Mouse (Mus musculus): ENCODE measurements around the gene Pgf. TPM values are rescaled to one million over a fixed set of nuclear protein-coding genes. Genes with fewer than 3 reads are reported as not detected.
A peak's percentile ranks its signal among the peaks of the same experiment; 100 is the strongest.

Pgf gene
- polyA plus RNA-seq (2015; fragmentation: Nextera tagmentation; extraction: Ambion mirVana), result 16.9 and 18.4 TPM in 2 replicates

DNA sequence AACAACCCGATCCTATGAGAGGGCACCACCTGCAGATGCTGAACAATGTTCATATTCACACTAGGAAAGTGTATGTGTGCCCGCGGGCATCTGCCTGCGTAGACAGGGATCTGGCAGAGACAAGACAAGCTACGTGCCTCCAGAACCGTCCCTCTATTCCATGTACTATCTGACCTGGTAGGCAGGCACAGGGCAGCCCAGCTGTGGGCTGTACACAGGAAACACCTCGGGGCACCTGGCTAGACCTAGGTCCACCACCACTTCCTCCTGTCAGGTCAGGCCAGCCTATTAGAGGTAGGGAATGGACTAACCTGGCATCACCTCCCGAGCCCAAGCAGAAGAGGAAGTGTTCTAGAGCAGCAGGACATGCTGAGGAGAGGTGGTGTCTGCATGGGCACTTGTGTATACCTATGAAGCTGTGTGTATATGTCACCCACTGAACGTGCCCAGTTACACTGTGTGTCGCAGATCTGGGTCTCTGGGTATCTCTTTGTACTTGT, at the start of gene Pgf:
Pgf (minus strand) TSS at position 51 of the 500 bp plus-strand sequence.
- H3K4me3 ChIP-seq (ENCODE audit: low read length), result peak within 1 kb of the TSS; percentile 38
- no peak for ATAC-seq (ENCODE audit: low FRiP score, low TSS enrichment)
- peaks cover 42% of the 10 kb centered on the region for H3K4me1 ChIP-seq (ENCODE audit: insufficient read depth, low read length)
- H3K36me3 ChIP-seq (ENCODE audit: insufficient read depth, low read length), result no peaks in the 10 kb centered on the region
- peak within 1 kb of the TSS; percentile 42 for H3K9ac ChIP-seq (replicated peaks; ENCODE audit: low read length)
- peak within 1 kb of the TSS; percentile 53 for H3K4me2 ChIP-seq (replicated peaks; ENCODE audit: low read depth, low read length)
- 74% methylated on average over 10 of the region's 10 CpGs for WGBS
- H3K27me3 ChIP-seq (ENCODE audit: insufficient read depth, low read length), result peaks cover 3% of the 10 kb centered on the region; the same call in 1 of the 2 replicates
- H3K27ac ChIP-seq (ENCODE audit: low read length), result peak within 1 kb of the TSS; percentile 8
- H3K9me3 ChIP-seq (ENCODE audit: low read length), result no peaks in the 10 kb centered on the region

DNA sequence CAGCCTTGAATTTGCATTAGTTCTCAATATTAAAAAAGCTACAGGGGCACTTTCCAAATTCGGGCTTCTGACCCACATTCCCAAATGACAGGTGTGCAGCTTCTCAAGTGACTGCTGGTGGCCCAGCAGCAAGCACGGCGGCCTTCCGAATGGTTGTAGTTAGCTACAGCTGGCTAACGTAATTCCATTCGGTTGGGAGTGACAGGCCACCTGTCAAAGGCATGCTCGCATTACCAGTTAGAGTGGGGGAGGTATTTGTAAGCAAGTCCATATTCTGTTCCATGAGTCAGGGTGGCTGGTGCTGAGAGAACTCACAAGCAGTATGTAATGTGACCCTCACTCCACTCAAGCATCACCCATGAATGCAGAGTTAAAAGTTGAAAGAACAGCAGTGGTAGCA, 49.6 kb upstream of the Pgf start:
- H3K36me3 ChIP-seq (ENCODE audit: insufficient read depth, low read length), result peaks cover 43% of the 10 kb centered on the region
- H3K9ac ChIP-seq (replicated peaks; ENCODE audit: low read length), result no peak overlapping the region
- H3K9me3 ChIP-seq (ENCODE audit: low read length), result no peaks in the 10 kb centered on the region
- 17% methylated on average over 7 of the region's 7 CpGs for WGBS
- no peaks in the 10 kb centered on the region for H3K27me3 ChIP-seq (ENCODE audit: insufficient read depth, low read length)
- peak overlapping the region; percentile 93 for H3K27ac ChIP-seq (ENCODE audit: low read length)
- peak; percentile 89 for ATAC-seq (ENCODE audit: low FRiP score, low TSS enrichment)
- peaks cover 29% of the 10 kb centered on the region for H3K4me1 ChIP-seq (ENCODE audit: insufficient read depth, low read length)
- H3K4me2 ChIP-seq (replicated peaks; ENCODE audit: low read depth, low read length), result no peak overlapping the region
- no peak overlapping the region for H3K4me3 ChIP-seq (ENCODE audit: low read length)

GRCm38 (mm10) chr12:85219905-85220290, 42.3 kb upstream of the Pgf start:
- WGBS, result 2% methylated on average over 12 of the region's 12 CpGs
- ATAC-seq (ENCODE audit: low FRiP score, low TSS enrichment), result peak; percentile 5; the same call in 1 of the 2 replicates
- peak overlapping the region; percentile 21 for H3K27ac ChIP-seq (ENCODE audit: low read length)

GRCm38 (mm10) chr12:85219236-85219904, 41.8 kb upstream of the Pgf start, which contains the start of gene Eif2b2:
TSS of gene Eif2b2 (plus strand) at chr12:85219481.
- under 1% methylated on average over 54 of the region's 54 CpGs for WGBS
- H3K4me2 ChIP-seq (replicated peaks; ENCODE audit: low read depth, low read length), result peak within 1 kb of the TSS; percentile 76
- H3K9ac ChIP-seq (replicated peaks; ENCODE audit: low read length), result peak within 1 kb of the TSS; percentile 81
- H3K4me1 ChIP-seq (ENCODE audit: insufficient read depth, low read length), result peaks cover 17% of the 10 kb centered on the region
- H3K27me3 ChIP-seq (ENCODE audit: insufficient read depth, low read length), result no peaks in the 10 kb centered on the region
- H3K9me3 ChIP-seq (ENCODE audit: low read length), result no peaks in the 10 kb centered on the region
- H3K36me3 ChIP-seq (ENCODE audit: insufficient read depth, low read length), result peaks cover 30% of the 10 kb centered on the region
- H3K27ac ChIP-seq (ENCODE audit: low read length), result peak within 1 kb of the TSS; percentile 21
- peak within 1 kb of the TSS; percentile 62 for H3K4me3 ChIP-seq (ENCODE audit: low read length)
- peak; percentile 100 for ATAC-seq (ENCODE audit: low FRiP score, low TSS enrichment)

More at GRCm38 (mm10) chr12:85219905-85220290, 42.3 kb upstream of the Pgf start:
- Histone ChIP-seq H3K27me3 (ENCODE audit: insufficient read depth, low read length) (no peaks in the 10 kb centered on the region), H3K9ac (replicated peaks; ENCODE audit: low read length) (peak overlapping the region; percentile 81), H3K4me1 (ENCODE audit: insufficient read depth, low read length) (peaks cover 17% of the 10 kb centered on the region), H3K4me3 (ENCODE audit: low read length) (peak overlapping the region; percentile 62), H3K4me2 (replicated peaks; ENCODE audit: low read depth, low read length) (peak overlapping the region; percentile 76), H3K9me3 (ENCODE audit: low read length) (no peaks in the 10 kb centered on the region), H3K36me3 (ENCODE audit: insufficient read depth, low read length) (peaks cover 35% of the 10 kb centered on the region)

GRCm38 (mm10) chr12:85217733-85218310, 40.2 kb upstream of the Pgf start:
- H3K4me3 ChIP-seq (ENCODE audit: low read length), result no peak overlapping the region
- H3K9me3 ChIP-seq (ENCODE audit: low read length), result no peaks in the 10 kb centered on the region
- no peak overlapping the region for H3K9ac ChIP-seq (replicated peaks; ENCODE audit: low read length)
- peaks cover 15% of the 10 kb centered on the region for H3K36me3 ChIP-seq (ENCODE audit: insufficient read depth, low read length)
- H3K27ac ChIP-seq (ENCODE audit: low read length), result no peak overlapping the region
- no peak for ATAC-seq (ENCODE audit: low FRiP score, low TSS enrichment)
- 82% methylated on average over 2 of the region's 2 CpGs for WGBS
- no peak overlapping the region for H3K4me2 ChIP-seq (replicated peaks; ENCODE audit: low read depth, low read length)
- no peaks in the 10 kb centered on the region for H3K27me3 ChIP-seq (ENCODE audit: insufficient read depth, low read length)
- H3K4me1 ChIP-seq (ENCODE audit: insufficient read depth, low read length), result peaks cover 17% of the 10 kb centered on the region

DNA sequence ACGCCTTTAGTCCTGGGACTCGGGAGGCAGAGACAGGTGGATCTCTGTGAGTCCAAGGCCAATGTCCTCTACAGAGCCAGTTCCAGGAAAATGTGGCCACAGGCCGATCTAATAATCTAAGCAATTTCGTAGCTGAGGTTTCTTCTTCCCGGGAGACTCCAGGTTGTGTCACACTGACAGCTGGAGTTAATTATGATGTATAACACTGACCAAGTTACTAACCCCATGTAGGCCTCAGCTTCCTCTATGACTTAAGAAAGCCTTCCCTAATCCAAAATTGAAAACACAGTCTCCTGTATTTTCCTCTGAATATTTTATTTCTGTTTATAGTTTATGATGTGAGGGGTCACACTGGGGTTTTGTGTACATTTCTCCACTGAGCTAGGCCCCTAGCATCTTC, 37.4 kb upstream of the Pgf start:
- H3K4me2 ChIP-seq (replicated peaks; ENCODE audit: low read depth, low read length), result no peak overlapping the region
- H3K9me3 ChIP-seq (ENCODE audit: low read length), result no peaks in the 10 kb centered on the region
- WGBS, result 77% methylated on average over 5 of the region's 5 CpGs
- no peaks in the 10 kb centered on the region for H3K36me3 ChIP-seq (ENCODE audit: insufficient read depth, low read length)
- no peak for ATAC-seq (ENCODE audit: low FRiP score, low TSS enrichment)
- H3K4me3 ChIP-seq (ENCODE audit: low read length), result no peak overlapping the region
- no peak overlapping the region for H3K27ac ChIP-seq (ENCODE audit: low read length)
- no peak overlapping the region for H3K9ac ChIP-seq (replicated peaks; ENCODE audit: low read length)
- H3K4me1 ChIP-seq (ENCODE audit: insufficient read depth, low read length), result peaks cover 5% of the 10 kb centered on the region
- no peaks in the 10 kb centered on the region for H3K27me3 ChIP-seq (ENCODE audit: insufficient read depth, low read length)

- Histone ChIP-seq H3K4me3 (ENCODE audit: low read length) (no peak overlapping the region), H3K36me3 (ENCODE audit: insufficient read depth, low read length) (no peaks in the 10 kb centered on the region), H3K9me3 (ENCODE audit: low read length) (no peaks in the 10 kb centered on the region), H3K4me1 (ENCODE audit: insufficient read depth, low read length) (0 out of 2 replicates have a peak, but pooled peaks cover 5% of the 10 kb centered on the region), H3K27ac (ENCODE audit: low read length) (no peak overlapping the region), H3K4me2 (replicated peaks; ENCODE audit: low read depth, low read length) (no peak overlapping the region), H3K27me3 (ENCODE audit: insufficient read depth, low read length) (no peaks in the 10 kb centered on the region), H3K9ac (replicated peaks; ENCODE audit: low read length) (no peak overlapping the region)
- 19% methylated on average over 7 of the region's 7 CpGs for WGBS
- no peak for ATAC-seq (ENCODE audit: low FRiP score, low TSS enrichment)
Observed at GRCm38 (mm10) chr12:85208687-85209199, 31.2 kb upstream of the Pgf start.

DNA sequence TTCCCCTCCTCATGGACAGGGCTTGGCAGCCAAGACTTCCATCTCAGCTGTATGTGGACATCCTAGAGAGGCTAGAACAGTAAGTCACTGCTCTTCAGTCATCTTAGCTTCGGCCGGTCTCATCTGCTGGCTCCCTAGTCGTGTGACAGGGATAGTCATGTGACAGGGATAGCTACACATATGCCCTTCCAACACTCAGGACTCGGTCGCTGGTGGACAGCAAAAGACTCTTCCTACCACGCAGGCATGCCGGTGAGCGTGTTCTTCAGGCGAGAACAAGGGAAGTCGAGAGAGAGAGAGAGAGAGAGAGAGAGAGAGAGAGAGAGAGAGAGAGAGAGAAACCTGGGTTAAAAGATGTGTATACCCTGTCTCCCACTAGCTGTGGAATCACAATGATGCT, 27.8 kb upstream of the Pgf start:
- WGBS, result 93% methylated on average over 10 of the region's 10 CpGs

DNA sequence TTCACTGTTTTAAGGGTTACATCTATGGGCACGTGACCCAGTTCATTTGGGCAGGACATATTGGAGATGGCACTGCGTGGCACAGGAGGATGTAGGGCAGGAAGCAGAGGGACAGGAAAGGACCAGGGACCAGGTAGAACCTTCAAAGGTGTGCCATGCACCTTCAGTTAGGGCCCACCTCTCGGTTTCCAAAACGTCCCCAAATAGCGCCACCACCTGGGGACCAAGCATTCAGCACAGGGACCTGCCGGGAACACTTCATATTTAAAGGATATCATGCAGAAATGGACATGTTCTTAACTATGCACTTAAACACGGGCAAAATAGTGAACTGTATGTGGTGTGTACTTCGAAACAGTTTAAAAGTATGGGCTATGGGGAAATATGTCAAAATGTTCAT, 26.5 kb upstream of the Pgf start:
- 60% methylated on average over 8 of the region's 8 CpGs for WGBS
- Histone ChIP-seq H3K36me3 (ENCODE audit: insufficient read depth, low read length) (no peaks in the 10 kb centered on the region), H3K4me1 (ENCODE audit: insufficient read depth, low read length) (peaks cover 21% of the 10 kb centered on the region), H3K27me3 (ENCODE audit: insufficient read depth, low read length) (no peaks in the 10 kb centered on the region), H3K4me3 (ENCODE audit: low read length) (no peak overlapping the region), H3K9me3 (ENCODE audit: low read length) (no peaks in the 10 kb centered on the region), H3K9ac (replicated peaks; ENCODE audit: low read length) (no peak overlapping the region), H3K27ac (ENCODE audit: low read length) (no peak overlapping the region), H3K4me2 (replicated peaks; ENCODE audit: low read depth, low read length) (no peak overlapping the region)
- no peak for ATAC-seq (ENCODE audit: low FRiP score, low TSS enrichment)

More for the DNA sequence above, 27.8 kb upstream of the Pgf start:
- Histone ChIP-seq H3K4me3 (ENCODE audit: low read length) (no peak overlapping the region), H3K9ac (replicated peaks; ENCODE audit: low read length) (no peak overlapping the region), H3K4me1 (ENCODE audit: insufficient read depth, low read length) (peaks cover 21% of the 10 kb centered on the region), H3K4me2 (replicated peaks; ENCODE audit: low read depth, low read length) (no peak overlapping the region), H3K27ac (ENCODE audit: low read length) (no peak overlapping the region), H3K9me3 (ENCODE audit: low read length) (no peaks in the 10 kb centered on the region), H3K27me3 (ENCODE audit: insufficient read depth, low read length) (no peaks in the 10 kb centered on the region), H3K36me3 (ENCODE audit: insufficient read depth, low read length) (no peaks in the 10 kb centered on the region)
- ATAC-seq (ENCODE audit: low FRiP score, low TSS enrichment), result no peak

GRCm38 (mm10) chr12:85203699-85204098, 26.1 kb upstream of the Pgf start:
- H3K4me3 ChIP-seq (ENCODE audit: low read length), result no peak overlapping the region
- 78% methylated on average over 5 of the region's 5 CpGs for WGBS
- no peak overlapping the region for H3K9ac ChIP-seq (replicated peaks; ENCODE audit: low read length)
- H3K36me3 ChIP-seq (ENCODE audit: insufficient read depth, low read length), result no peaks in the 10 kb centered on the region
- H3K4me1 ChIP-seq (ENCODE audit: insufficient read depth, low read length), result peaks cover 21% of the 10 kb centered on the region
- ATAC-seq (ENCODE audit: low FRiP score, low TSS enrichment), result no peak
- no peak overlapping the region for H3K27ac ChIP-seq (ENCODE audit: low read length)
- no peaks in the 10 kb centered on the region for H3K9me3 ChIP-seq (ENCODE audit: low read length)
- no peak overlapping the region for H3K4me2 ChIP-seq (replicated peaks; ENCODE audit: low read depth, low read length)
- H3K27me3 ChIP-seq (ENCODE audit: insufficient read depth, low read length), result no peaks in the 10 kb centered on the region
